Mouse (Mus musculus): ENCODE data around the gene Foxp1. TPM values are rescaled to one million over a fixed set of nuclear protein-coding genes. Genes with fewer than 3 reads are reported as not detected.
A peak's percentile ranks its signal among the peaks of the same experiment; 100 is the strongest.

Gene Foxp1
- polyA plus RNA-seq, 1 experiment from 2014 or later = 96.6 TPM

GRCm38 (mm10) chr6:98994902-98995301, 527.6 kb downstream of the Foxp1 start:
- 0 out of 2 replicates have a peak overlapping the region, but pooled peaks have one; percentile 21 for H3K4me2 ChIP-seq (replicated peaks)
- no peak overlapping the region for H3K4me3 ChIP-seq
- H3K27ac ChIP-seq (replicated peaks) = peak overlapping the region; percentile 69
- H3K9me3 ChIP-seq = no peaks in the 10 kb centered on the region
- WGBS = 69% methylated on average over 4 of the region's 4 CpGs
- H3K36me3 ChIP-seq = no peaks in the 10 kb centered on the region
- no peaks in the 10 kb centered on the region for H3K27me3 ChIP-seq
- peaks cover 41% of the 10 kb centered on the region for H3K4me1 ChIP-seq
- H3K9ac ChIP-seq (replicated peaks) = no peak overlapping the region
- ATAC-seq (ENCODE audit: low FRiP score, low read depth) = no peak

GRCm38 (mm10) chr6:98994104-98994787, 528.3 kb downstream of the Foxp1 start:
- Histone ChIP-seq H3K4me1 (peaks cover 34% of the 10 kb centered on the region), H3K4me3 (no peak overlapping the region), H3K9ac (replicated peaks) (no peak overlapping the region), H3K27me3 (no peaks in the 10 kb centered on the region), H3K4me2 (replicated peaks) (peak overlapping the region; percentile 21; the same call in 1 of the 2 replicates), H3K9me3 (no peaks in the 10 kb centered on the region), H3K36me3 (no peaks in the 10 kb centered on the region), H3K27ac (replicated peaks) (peak overlapping the region; percentile 69)
- WGBS = 38% methylated on average over 21 of the region's 21 CpGs
- ATAC-seq (ENCODE audit: low FRiP score, low read depth) = peak; percentile 76

- H3K4me1 ChIP-seq = peaks cover 30% of the 10 kb centered on the region
- H3K4me2 ChIP-seq (replicated peaks) = no peak overlapping the region
- H3K4me3 ChIP-seq = no peak overlapping the region
- H3K27ac ChIP-seq (replicated peaks) = no peak overlapping the region
- no peak overlapping the region for H3K9ac ChIP-seq (replicated peaks)
- H3K9me3 ChIP-seq = no peaks in the 10 kb centered on the region
- WGBS = 77% methylated on average over 3 of the region's 3 CpGs
- H3K27me3 ChIP-seq = no peaks in the 10 kb centered on the region
- no peaks in the 10 kb centered on the region for H3K36me3 ChIP-seq
- no peak for ATAC-seq (ENCODE audit: low FRiP score, low read depth)
These were observed 529.3 kb downstream of the Foxp1 start for GRCm38 (mm10) chr6:98993231-98993630.

GRCm38 (mm10) chr6:98992772-98993147, 529.8 kb downstream of the Foxp1 start:
- no peaks in the 10 kb centered on the region for H3K27me3 ChIP-seq
- H3K36me3 ChIP-seq = no peaks in the 10 kb centered on the region
- 92% methylated on average over 7 of the region's 7 CpGs for WGBS
- no peak for ATAC-seq (ENCODE audit: low FRiP score, low read depth)
- H3K4me2 ChIP-seq (replicated peaks) = no peak overlapping the region
- peaks cover 30% of the 10 kb centered on the region for H3K4me1 ChIP-seq
- H3K9me3 ChIP-seq = no peaks in the 10 kb centered on the region
- no peak overlapping the region for H3K27ac ChIP-seq (replicated peaks)
- no peak overlapping the region for H3K9ac ChIP-seq (replicated peaks)
- no peak overlapping the region for H3K4me3 ChIP-seq

- whole genome bisulfite sequencing = 81% methylated on average over 5 of the region's 5 CpGs
- no peak for ATAC-seq (ENCODE audit: low FRiP score, low read depth)
These were observed 530.4 kb downstream of the Foxp1 start for GRCm38 (mm10) chr6:98991900-98992771.

GRCm38 (mm10) chr6:98987533-98988169, 534.9 kb downstream of the Foxp1 start:
- H3K4me1 ChIP-seq = peaks cover 9% of the 10 kb centered on the region
- no peak overlapping the region for H3K4me3 ChIP-seq
- no peaks in the 10 kb centered on the region for H3K36me3 ChIP-seq
- 87% methylated on average over 6 of the region's 6 CpGs for WGBS
- no peaks in the 10 kb centered on the region for H3K9me3 ChIP-seq
- no peaks in the 10 kb centered on the region for H3K27me3 ChIP-seq
- no peak overlapping the region for H3K9ac ChIP-seq (replicated peaks)
- no peak for ATAC-seq (ENCODE audit: low FRiP score, low read depth)
- H3K4me2 ChIP-seq (replicated peaks) = no peak overlapping the region
- no peak overlapping the region for H3K27ac ChIP-seq (replicated peaks)

More at GRCm38 (mm10) chr6:98991900-98992771, 530.4 kb downstream of the Foxp1 start:
- Histone ChIP-seq H3K9ac (replicated peaks) (no peak overlapping the region), H3K27ac (replicated peaks) (no peak overlapping the region), H3K4me1 (peaks cover 30% of the 10 kb centered on the region), H3K9me3 (no peaks in the 10 kb centered on the region), H3K4me3 (no peak overlapping the region), H3K4me2 (replicated peaks) (no peak overlapping the region), H3K27me3 (no peaks in the 10 kb centered on the region), H3K36me3 (no peaks in the 10 kb centered on the region)

GRCm38 (mm10) chr6:98985452-98985851, 537.1 kb downstream of the Foxp1 start:
- ATAC-seq (ENCODE audit: low FRiP score, low read depth) = no peak
- Histone ChIP-seq H3K4me1 (no peaks in the 10 kb centered on the region), H3K27me3 (no peaks in the 10 kb centered on the region), H3K4me2 (replicated peaks) (no peak overlapping the region), H3K4me3 (no peak overlapping the region), H3K27ac (replicated peaks) (no peak overlapping the region), H3K36me3 (no peaks in the 10 kb centered on the region), H3K9ac (replicated peaks) (no peak overlapping the region), H3K9me3 (no peaks in the 10 kb centered on the region)
- WGBS = 94% methylated on average over 2 of the region's 2 CpGs

GRCm38 (mm10) chr6:98984626-98985025, 537.9 kb downstream of the Foxp1 start:
- no peaks in the 10 kb centered on the region for H3K9me3 ChIP-seq
- no peak overlapping the region for H3K27ac ChIP-seq (replicated peaks)
- ATAC-seq (ENCODE audit: low FRiP score, low read depth) = no peak
- H3K9ac ChIP-seq (replicated peaks) = no peak overlapping the region
- no peak overlapping the region for H3K4me3 ChIP-seq
- H3K4me1 ChIP-seq = no peaks in the 10 kb centered on the region
- H3K36me3 ChIP-seq = no peaks in the 10 kb centered on the region
- no peak overlapping the region for H3K4me2 ChIP-seq (replicated peaks)
- no peaks in the 10 kb centered on the region for H3K27me3 ChIP-seq
- WGBS = 77% methylated on average over 6 of the region's 6 CpGs

- H3K9ac ChIP-seq (replicated peaks) = no peak overlapping the region
- no peaks in the 10 kb centered on the region for H3K9me3 ChIP-seq
- ATAC-seq (ENCODE audit: low FRiP score, low read depth) = no peak
- no peaks in the 10 kb centered on the region for H3K36me3 ChIP-seq
- no peaks in the 10 kb centered on the region for H3K4me1 ChIP-seq
- no peak overlapping the region for H3K27ac ChIP-seq (replicated peaks)
- 86% methylated on average over 2 of the region's 2 CpGs for WGBS
- no peak overlapping the region for H3K4me3 ChIP-seq
- H3K4me2 ChIP-seq (replicated peaks) = no peak overlapping the region
- H3K27me3 ChIP-seq = no peaks in the 10 kb centered on the region
These were observed 538.5 kb downstream of the Foxp1 start for GRCm38 (mm10) chr6:98984026-98984425.

- no peak overlapping the region for H3K4me3 ChIP-seq
- no peaks in the 10 kb centered on the region for H3K27me3 ChIP-seq
- 94% methylated on average over 3 of the region's 3 CpGs for WGBS
- H3K27ac ChIP-seq (replicated peaks) = no peak overlapping the region
- no peaks in the 10 kb centered on the region for H3K9me3 ChIP-seq
- no peak overlapping the region for H3K4me2 ChIP-seq (replicated peaks)
- no peaks in the 10 kb centered on the region for H3K4me1 ChIP-seq
- no peaks in the 10 kb centered on the region for H3K36me3 ChIP-seq
- H3K9ac ChIP-seq (replicated peaks) = no peak overlapping the region
- no peak for ATAC-seq (ENCODE audit: low FRiP score, low read depth)
These were observed 539.1 kb downstream of the Foxp1 start for GRCm38 (mm10) chr6:98983311-98983838.

- H3K4me1 ChIP-seq = no peaks in the 10 kb centered on the region
- no peaks in the 10 kb centered on the region for H3K27me3 ChIP-seq
- no peak for ATAC-seq (ENCODE audit: low FRiP score, low read depth)
- H3K9me3 ChIP-seq = no peaks in the 10 kb centered on the region
- no peak overlapping the region for H3K4me3 ChIP-seq
- H3K27ac ChIP-seq (replicated peaks) = no peak overlapping the region
- H3K9ac ChIP-seq (replicated peaks) = no peak overlapping the region
- WGBS = 72% methylated on average over 6 of the region's 6 CpGs
- H3K36me3 ChIP-seq = peaks cover 18% of the 10 kb centered on the region
- H3K4me2 ChIP-seq (replicated peaks) = no peak overlapping the region
These were observed 541.3 kb downstream of the Foxp1 start for GRCm38 (mm10) chr6:98981265-98981664.

- no peaks in the 10 kb centered on the region for H3K27me3 ChIP-seq
- no peak for ATAC-seq (ENCODE audit: low FRiP score, low read depth)
- H3K4me1 ChIP-seq = no peaks in the 10 kb centered on the region
- peaks cover 24% of the 10 kb centered on the region for H3K36me3 ChIP-seq
- H3K4me3 ChIP-seq = no peak overlapping the region
- H3K27ac ChIP-seq (replicated peaks) = no peak overlapping the region
- no peaks in the 10 kb centered on the region for H3K9me3 ChIP-seq
- no peak overlapping the region for H3K4me2 ChIP-seq (replicated peaks)
- H3K9ac ChIP-seq (replicated peaks) = no peak overlapping the region
- WGBS = 92% methylated on average over 7 of the region's 7 CpGs
These were observed 542.1 kb downstream of the Foxp1 start for GRCm38 (mm10) chr6:98980432-98980831.
